Mouse (Mus musculus) lung, embryonic 15.5 days (tissue): Measurements from ENCODE around the gene Gm14851. TPM values are rescaled to one million over a fixed set of nuclear protein-coding genes. Genes with fewer than 3 reads are reported as not detected.
"Not testable (repeated sequence)": the region's sequence is repeated elsewhere in the genome, so short reads cannot be mapped to it uniquely, and the experiment has no call there.

Source experiments
- ATAC-seq: fragments of 200-750 bp; cut with Nextera tagmentation; 2 replicates; pipeline ENCODE4 v1.8.0; 2017; ENCODE audit warnings: moderate number of reproducible peaks, borderline replicate concordance; ENCODE audit not compliant: low FRiP score, low TSS enrichment; ENCODE audit errors: extremely low read depth
- H3K27ac ChIP-seq: fragments of 300-500 bp; sonication (generic); 2 replicates; pipeline ENCODE4 v1.5.1; 2015; ENCODE audit warnings: moderate library complexity, mild to moderate bottlenecking, inconsistent platforms
- H3K27me3 ChIP-seq: fragments of 300-500 bp; sonication (generic); 2 replicates; pipeline ENCODE4 v1.6.1; 2015; ENCODE audit warnings: inconsistent platforms
- H3K36me3 ChIP-seq: fragments of 300-500 bp; sonication (generic); 2 replicates; pipeline ENCODE4 v1.6.1; 2015; ENCODE audit warnings: inconsistent platforms
- H3K4me1 ChIP-seq: fragments of 300-500 bp; sonication (generic); 2 replicates; pipeline ENCODE4 v1.6.1; 2015; ENCODE audit warnings: inconsistent platforms
- H3K4me2 ChIP-seq: fragments of 300-500 bp; sonication (generic); 2 replicates; pipeline ENCODE4 v1.6.1; 2015; ENCODE audit warnings: inconsistent platforms, mild to moderate bottlenecking, moderate library complexity
- H3K4me3 ChIP-seq: fragments of 300-500 bp; sonication (generic); 2 replicates; pipeline ENCODE4 v1.5.1; 2015; ENCODE audit warnings: mild to moderate bottlenecking, inconsistent platforms
- H3K9ac ChIP-seq: fragments of 300-500 bp; sonication (generic); 2 replicates; pipeline ENCODE4 v1.6.1; 2015; ENCODE audit warnings: inconsistent platforms
- H3K9me3 ChIP-seq: fragments of 300-500 bp; sonication (generic); 2 replicates; pipeline ENCODE4 v1.6.1; 2016; ENCODE audit warnings: inconsistent platforms
- WGBS: fragments of 180-500 bp; shearing (Covaris S2); methylation state at CpG from one replicate; pipeline ENCODE4 v1.1.7; 2015; 5-methylcytosine and 5-hydroxymethylcytosine counted together
- polyA plus RNA-seq: library from polyadenylated mRNA; unstranded; fragments of >200 nt; fragmentation: Nextera tagmentation; extraction: Ambion mirVana; gene quantifications from 2 replicates; pipeline ENCODE4 v1.2.1, GENCODE M21; 2015

Gene Gm14851
- polyA plus RNA-seq, result not detected in 2 replicates

DNA sequence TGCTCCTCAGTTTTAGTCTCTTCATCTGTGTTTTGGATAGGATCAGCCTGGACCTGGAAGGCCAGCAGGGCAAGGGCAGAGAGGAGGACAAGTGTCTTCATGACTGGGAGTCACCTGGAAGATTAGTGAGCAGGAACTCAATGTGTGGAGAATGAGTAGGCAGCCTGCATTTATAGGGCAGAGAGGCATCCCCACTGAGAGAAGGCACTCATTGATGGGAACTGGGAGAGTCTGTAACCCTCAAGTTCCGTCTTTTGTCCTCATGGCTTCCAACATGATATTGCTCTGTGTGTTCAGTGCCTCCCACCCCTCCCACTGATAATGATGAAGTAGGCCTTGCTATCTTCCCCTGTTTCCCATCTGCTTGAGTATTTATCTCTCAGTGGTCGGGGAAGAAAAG lies at the start of gene Gm14851:
Gm14851 (minus strand) TSS at position 101 of the 400 bp plus-strand sequence.
- H3K4me3 ChIP-seq, H3K36me3 ChIP-seq, H3K9ac ChIP-seq, H3K9me3 ChIP-seq, ATAC-seq, H3K27ac ChIP-seq, H3K4me1 ChIP-seq, H3K4me2 ChIP-seq, H3K27me3 ChIP-seq: not testable (repeated sequence)
- no CpG with 5 or more reads among the region's 2 CpGs for WGBS

DNA sequence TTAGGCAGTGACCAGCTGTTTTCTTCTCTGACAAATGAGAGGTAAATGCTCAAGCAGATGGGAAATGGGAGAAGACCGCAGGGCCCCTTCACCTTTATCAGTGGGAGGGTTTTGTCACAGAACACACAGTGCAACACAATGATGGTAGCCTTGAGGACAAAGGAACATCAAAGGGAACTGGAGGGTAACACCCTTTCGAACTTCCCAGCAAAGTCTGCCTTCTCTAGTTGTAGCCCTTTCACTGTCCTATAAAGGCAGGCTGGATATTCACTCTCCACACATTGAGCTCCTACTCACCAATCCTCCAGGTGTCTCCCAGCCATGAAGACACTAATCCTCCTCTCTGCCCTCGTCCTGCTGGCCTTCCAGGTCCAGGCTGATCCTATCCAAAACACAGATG lies 38.5 kb upstream of the Gm14851 start, which contains the start of gene Defa30:
Defa30 (plus strand) TSS at position 301 of the 400 bp plus-strand sequence.
- H3K27me3 ChIP-seq, H3K27ac ChIP-seq, H3K4me1 ChIP-seq, H3K4me3 ChIP-seq, H3K9me3 ChIP-seq, H3K36me3 ChIP-seq, H3K9ac ChIP-seq, H3K4me2 ChIP-seq, ATAC-seq: not testable (repeated sequence)
- 39% methylated on average over 3 of the region's 3 CpGs for WGBS

- 38% methylated on average over 4 of the region's 4 CpGs for WGBS
- H3K4me1 ChIP-seq, result no peaks in the 10 kb centered on the region
- H3K4me3 ChIP-seq, result no peak overlapping the region
- H3K9ac ChIP-seq, result no peak overlapping the region
- no peaks in the 10 kb centered on the region for H3K36me3 ChIP-seq
- no peak for ATAC-seq
- no peak overlapping the region for H3K27ac ChIP-seq
- H3K4me2 ChIP-seq, result no peak overlapping the region
- H3K9me3 ChIP-seq, result no peaks in the 10 kb centered on the region
- no peaks in the 10 kb centered on the region for H3K27me3 ChIP-seq
Measured at GRCm38 (mm10) chr8:21093106-21093505, 2.7 kb downstream of the Gm14851 start.

- H3K27me3 ChIP-seq, H3K9ac ChIP-seq, H3K36me3 ChIP-seq, H3K4me3 ChIP-seq, H3K4me2 ChIP-seq, H3K27ac ChIP-seq, H3K4me1 ChIP-seq, ATAC-seq, H3K9me3 ChIP-seq: not testable (repeated sequence)
Measured at GRCm38 (mm10) chr8:21084142-21084541, 11.7 kb downstream of the Gm14851 start, which contains the start of gene Defa25. Defa25 (plus strand) TSS chr8:21084442.

GRCm38 (mm10) chr8:21064738-21065137 lies 31.1 kb downstream of the Gm14851 start, which contains the start of gene Defa35:
Defa35 (plus strand) TSS chr8:21065038.
- ATAC-seq, H3K27ac ChIP-seq, H3K4me2 ChIP-seq, H3K9me3 ChIP-seq, H3K4me1 ChIP-seq, H3K36me3 ChIP-seq, H3K9ac ChIP-seq, H3K4me3 ChIP-seq, H3K27me3 ChIP-seq: not testable (repeated sequence)
- 74% methylated on average over 1 of the region's 1 CpGs for WGBS

- not testable (repeated sequence) for H3K9ac ChIP-seq, H3K36me3 ChIP-seq, H3K9me3 ChIP-seq, H3K4me1 ChIP-seq, ATAC-seq, H3K4me2 ChIP-seq, H3K4me3 ChIP-seq, H3K27ac ChIP-seq, H3K27me3 ChIP-seq
- no CpG with 5 or more reads among the region's 1 CpGs for WGBS
Measured at GRCm38 (mm10) chr8:21054747-21055146, 41.1 kb downstream of the Gm14851 start, which contains the start of gene Defa23. Defa23 (plus strand) TSS chr8:21055047.

Other genes with a start within 250 kb of the Gm14851 start
- gene Defb33, start 203.4 kb downstream of the Gm14851 start, polyA plus RNA-seq, result not detected in 2 replicates
- not detected in 2 replicates for gene Gm15056, start 193.4 kb downstream of the Gm14851 start, polyA plus RNA-seq
- gene Gm6040, start 174.0 kb downstream of the Gm14851 start, polyA plus RNA-seq, result not detected in 2 replicates
- gene AY761185, start 151.3 kb downstream of the Gm14851 start, polyA plus RNA-seq, result not detected in 2 replicates
- gene Defa21, start 70.5 kb downstream of the Gm14851 start, polyA plus RNA-seq, result not detected in 2 replicates
- not detected in 2 replicates for gene Defa23, start 41.0 kb downstream of the Gm14851 start, polyA plus RNA-seq
- gene Defa35, start 31.0 kb downstream of the Gm14851 start, polyA plus RNA-seq, result not detected in 2 replicates
- gene Defa25, start 11.6 kb downstream of the Gm14851 start, polyA plus RNA-seq, result not detected in 2 replicates
- not detected in 2 replicates for gene Defa30, start 38.6 kb upstream of the Gm14851 start, polyA plus RNA-seq
- not detected in 2 replicates for gene Defa22, start 66.2 kb upstream of the Gm14851 start, polyA plus RNA-seq
- not detected in 2 replicates for gene Defa31, start 95.6 kb upstream of the Gm14851 start, polyA plus RNA-seq
- gene Gm15293, start 105.5 kb upstream of the Gm14851 start, polyA plus RNA-seq, result not detected in 2 replicates
- gene Gm15292, start 153.7 kb upstream of the Gm14851 start, polyA plus RNA-seq, result not detected in 2 replicates
- not detected in 2 replicates for gene Defa27, start 219.5 kb upstream of the Gm14851 start, polyA plus RNA-seq
- not detected in 2 replicates for gene Defa29, start 231.0 kb upstream of the Gm14851 start, polyA plus RNA-seq